Mouse (Mus musculus) layer of hippocampus, postnatal 36 days (tissue): ENCODE results near the gene Nprl2. TPM values are rescaled to one million over a fixed set of nuclear protein-coding genes. Genes with fewer than 3 reads are reported as not detected.

ENCODE experiments used
- DNase-seq, 2 experiments: peaks; one replicate each; pipeline ENCODE4 v3.0.0; 2022
- total RNA-seq, 2 experiments: library from RNA; stranded (reverse); gene quantifications; 2 replicates each; pipeline ENCODE4 v1.2.3; 2021

Gene Nprl2
- 10 to 100 TPM; 39.7 to 47.9 TPM for total RNA-seq

- peak; percentile 95 to 96 for DNase-seq
These were observed at the start of gene Nprl2, which contains the start of gene Cyb561d2 for GRCm38 (mm10) chr9:107541474-107542351. TSS of gene Nprl2 (plus strand) at chr9:107542226. TSS of gene Cyb561d2 (minus strand) at chr9:107542193.

DNA sequence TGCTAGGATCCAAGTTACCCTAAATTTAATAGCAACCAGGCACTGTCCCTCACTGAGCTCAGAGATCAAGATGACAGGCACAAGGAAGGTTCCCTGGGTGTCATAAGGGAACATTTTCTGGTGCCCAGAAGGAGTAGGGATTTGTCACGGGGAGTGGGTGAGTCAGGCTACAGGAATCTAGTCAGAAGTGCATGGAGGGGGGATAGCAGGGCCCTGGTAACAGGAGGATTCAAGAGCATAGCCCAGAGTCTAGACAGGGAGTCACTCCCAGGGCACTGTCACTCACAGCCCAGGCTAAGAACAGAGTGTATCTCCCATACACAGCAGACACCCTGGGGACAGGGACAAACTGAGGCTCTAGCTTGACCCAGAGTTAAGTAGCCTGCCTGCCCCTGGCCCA, 48.5 kb upstream of the Nprl2 start:
- DNase-seq = no peak

GRCm38 (mm10) chr9:107494238-107494637, 47.8 kb upstream of the Nprl2 start:
- no peak for DNase-seq

GRCm38 (mm10) chr9:107496359-107496758, 45.7 kb upstream of the Nprl2 start:
- DNase-seq = no peak

DNA sequence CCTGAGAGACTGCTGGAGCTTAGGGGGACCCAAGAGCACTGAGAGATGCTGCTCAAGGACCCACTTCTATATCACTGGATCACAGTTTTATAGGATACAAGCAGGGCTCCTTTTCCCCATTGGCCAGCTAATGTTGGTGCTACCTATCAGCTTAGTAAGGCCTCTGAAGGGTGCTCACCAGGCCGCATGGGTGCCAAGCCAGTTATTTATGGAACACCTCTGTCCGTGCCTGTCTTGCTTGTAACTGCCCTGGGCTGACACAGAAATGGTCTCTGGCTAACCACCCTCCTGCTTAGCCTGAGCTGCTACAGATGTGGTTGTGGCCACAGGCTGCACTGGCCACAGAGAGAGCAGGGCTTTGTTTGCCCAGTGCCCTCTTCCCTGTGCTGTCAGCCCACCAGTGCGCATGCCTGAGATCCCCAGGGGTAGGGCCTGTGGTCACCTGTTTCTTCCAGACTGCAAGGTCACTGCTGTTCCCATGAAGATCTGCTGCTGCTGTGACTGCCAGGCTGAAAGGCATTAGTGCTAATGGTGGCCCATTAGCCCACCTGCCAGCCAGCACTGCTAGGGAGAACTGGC, 41.2 kb upstream of the Nprl2 start:
- no peak for DNase-seq

DNA sequence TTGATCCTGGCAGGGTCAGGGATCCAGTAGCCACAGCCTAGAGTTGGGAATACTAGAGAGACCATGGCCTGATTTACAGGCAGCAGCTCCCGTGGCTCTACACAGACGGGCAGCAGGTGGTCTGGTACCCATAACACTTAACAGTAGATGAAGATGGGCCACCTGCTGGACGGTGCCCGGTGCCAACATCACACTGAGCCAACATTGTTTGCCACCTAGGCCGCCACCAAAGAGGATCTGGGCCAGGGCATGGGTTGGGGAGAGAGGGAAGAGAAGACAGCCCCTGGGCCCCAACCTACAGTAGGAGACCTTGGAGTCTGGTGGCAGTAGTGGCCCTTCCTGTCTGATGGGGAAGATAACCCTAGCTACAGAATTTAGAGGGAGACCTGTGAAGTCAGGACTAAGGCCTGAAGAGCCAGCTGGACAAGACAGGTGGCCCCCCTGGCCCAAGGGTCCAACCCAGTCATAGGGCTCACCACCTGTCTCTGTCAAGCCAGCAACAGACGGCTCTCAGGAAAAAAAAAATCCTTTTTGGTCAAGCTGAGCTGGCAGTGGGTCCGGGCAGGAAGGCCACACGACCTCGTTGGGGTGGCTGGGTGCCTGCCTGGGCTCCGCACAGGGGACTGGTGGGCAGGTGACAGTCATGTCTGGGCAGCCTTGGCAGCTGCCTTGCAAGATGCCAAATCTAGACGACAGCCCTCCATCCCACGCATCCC, 39.7 kb upstream of the Nprl2 start:
- DNase-seq = no peak

DNA sequence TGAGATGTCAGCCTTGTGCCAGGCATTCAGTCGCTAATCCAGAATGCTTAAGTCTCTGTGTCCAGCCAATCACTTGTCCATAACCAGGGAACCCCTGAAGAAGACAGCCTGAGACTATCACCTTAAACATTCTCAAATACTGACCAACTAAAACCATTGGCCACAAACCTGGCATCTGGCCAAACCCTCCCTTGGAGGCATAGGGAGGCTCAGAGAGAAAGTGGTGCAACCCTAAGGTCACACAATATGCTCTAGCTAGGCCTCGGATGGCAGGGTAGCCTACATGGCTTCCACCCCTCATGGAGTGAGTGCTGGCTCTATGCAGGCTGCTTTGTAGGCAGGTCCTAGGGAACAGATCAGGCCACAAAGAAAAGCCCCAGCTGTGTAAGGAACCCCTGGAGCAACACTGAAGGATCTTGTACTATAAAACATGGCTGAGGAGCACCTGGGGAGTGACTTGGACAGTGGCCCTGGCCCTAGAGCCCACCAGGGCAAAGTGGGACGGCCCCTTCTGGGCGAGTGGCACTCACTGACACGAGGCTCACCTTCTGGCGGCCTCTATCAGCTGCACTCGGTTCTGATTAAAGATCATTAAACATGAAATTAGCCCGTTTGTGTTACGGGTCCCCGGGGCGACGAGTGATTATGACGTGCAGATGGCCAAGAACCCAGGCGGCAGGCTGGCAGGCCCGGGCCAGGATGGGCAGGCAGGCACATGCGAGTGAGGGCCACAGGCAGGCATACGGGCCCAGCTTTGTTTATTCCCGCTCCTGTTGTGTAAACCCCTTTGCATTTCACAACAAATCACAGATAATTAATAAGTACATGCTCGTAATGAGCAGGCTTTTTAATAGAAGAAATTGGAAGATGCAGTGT, 37.1 kb upstream of the Nprl2 start:
- no peak for DNase-seq

DNA sequence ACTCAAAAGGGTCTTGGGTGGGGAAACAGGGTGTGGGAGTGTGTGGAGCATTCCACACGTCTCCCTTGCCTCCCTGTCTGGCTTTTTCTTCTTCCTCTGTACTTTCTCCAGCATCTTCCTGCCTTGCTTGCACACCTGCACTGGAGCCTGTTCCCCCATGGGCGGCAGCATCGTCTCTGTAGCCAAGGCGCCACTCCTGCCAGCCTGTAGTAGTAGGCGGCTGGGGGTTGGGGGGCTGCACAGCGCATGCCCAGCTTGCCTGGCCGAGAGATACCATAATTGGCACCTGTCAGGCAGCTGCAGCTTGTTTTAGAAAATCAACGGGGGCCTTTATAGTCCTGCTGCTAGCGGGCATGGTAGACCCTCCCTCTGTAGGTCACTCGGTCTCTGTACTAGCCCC, 33.8 kb upstream of the Nprl2 start:
- DNase-seq = peak; percentile 53 to 66

DNA sequence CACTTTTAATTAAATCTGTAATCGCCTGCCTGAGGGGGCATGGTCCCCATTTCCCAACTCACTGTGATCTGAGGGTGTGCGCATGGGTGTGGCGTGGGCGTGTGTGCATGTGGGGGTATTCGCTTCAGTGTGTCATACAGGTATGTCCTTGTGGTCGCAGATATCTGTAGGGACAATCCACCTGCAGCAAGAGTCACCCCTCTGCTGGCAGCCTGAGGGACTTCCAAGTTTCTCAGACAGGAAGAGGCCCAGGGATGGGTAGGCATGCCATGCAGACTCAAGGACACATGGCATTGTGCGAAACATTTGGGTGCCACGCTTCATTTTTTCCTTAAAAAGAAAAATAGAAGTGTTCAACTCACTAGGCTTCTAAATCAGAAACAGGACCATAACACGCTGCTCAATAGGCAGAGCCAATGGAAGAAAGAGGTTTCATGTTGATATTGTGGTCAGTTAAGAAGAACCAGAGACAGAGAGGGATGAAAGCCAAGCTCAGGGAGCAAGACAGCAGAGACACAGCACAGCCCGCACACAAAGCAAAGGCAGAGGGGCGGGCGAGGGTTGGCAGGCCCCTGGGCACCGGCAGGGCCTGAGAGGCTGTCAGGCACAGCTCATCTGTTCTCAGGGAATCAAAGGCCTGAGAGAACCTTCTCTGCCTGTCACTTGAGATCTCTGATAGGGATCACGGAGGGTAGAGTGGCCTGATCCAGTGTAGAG, 31.5 kb upstream of the Nprl2 start:
- DNase-seq = no peak

DNA sequence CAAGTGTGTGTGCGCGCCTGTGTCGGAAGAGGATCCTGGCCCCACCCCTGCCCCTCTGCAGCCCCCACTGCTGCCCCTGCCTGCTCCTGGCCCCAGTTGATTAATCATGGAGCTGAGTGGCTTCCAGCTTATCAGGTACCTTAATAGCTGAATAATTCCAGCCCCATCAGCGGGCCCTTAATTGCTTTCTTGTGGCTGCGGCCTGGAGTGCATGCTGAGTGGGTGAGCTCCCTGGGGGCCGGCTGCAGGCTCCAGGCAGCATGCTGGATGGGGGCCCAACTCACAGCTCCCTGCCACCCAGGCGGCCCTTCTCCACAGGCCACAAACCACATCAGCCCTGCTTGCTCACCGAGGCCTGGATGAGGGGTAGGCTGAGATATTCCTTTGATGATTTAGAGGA, 30.6 kb upstream of the Nprl2 start:
- DNase-seq = no peak

DNA sequence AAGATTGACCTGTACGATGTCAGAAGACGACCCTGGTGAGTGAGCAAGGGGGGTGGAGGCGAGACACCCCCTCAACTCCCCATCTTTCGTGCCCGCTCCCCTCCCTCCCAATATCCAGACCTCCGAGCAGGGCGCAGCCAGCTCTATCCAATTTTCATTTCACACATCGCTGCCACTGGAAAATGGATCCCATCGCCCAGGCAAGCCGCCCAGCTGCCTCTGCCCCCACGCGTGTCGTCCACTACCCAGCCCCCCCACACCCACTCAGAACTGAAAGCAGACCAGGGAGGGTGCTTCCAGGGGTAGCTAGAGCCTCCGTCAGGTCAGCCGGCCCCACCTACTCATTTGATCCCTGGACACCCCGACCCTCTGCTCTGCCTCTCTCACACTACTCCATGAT, 29.7 kb upstream of the Nprl2 start:
- no peak for DNase-seq

DNA sequence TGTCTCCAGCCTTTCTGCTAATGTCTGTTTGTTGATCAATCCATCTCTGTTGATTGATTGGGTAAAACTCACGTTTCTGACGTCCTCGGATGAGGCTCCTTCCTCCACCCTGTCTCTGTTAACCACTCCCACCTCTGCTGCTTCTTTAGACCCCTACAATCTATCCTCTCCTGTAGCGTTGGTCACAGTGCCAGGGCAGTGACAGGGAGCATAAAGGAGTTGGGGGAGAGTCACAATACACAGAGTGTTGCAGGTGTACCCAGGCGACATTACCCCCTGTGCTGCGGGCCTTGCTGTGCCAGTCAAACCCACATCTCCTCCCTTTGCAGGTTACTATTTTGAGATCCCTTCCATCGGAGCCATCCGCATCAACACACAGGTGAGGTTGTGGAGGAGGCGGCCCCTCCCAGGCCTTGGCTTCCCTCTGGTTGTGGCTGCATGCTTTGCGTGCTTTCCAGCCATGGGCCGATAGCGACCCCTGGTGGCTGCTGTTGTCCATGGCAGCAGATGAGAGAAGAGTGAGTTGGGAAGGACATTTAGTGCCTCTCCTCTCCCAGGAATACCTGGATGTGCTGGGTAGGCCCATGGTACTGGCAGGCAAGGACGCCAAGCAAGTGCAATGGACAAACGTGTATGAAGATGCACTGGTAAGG, 27.6 kb upstream of the Nprl2 start:
- peak; percentile 83 to 84 for DNase-seq

- no peak for DNase-seq
These were observed 21.7 kb upstream of the Nprl2 start for GRCm38 (mm10) chr9:107520331-107520730.

DNA sequence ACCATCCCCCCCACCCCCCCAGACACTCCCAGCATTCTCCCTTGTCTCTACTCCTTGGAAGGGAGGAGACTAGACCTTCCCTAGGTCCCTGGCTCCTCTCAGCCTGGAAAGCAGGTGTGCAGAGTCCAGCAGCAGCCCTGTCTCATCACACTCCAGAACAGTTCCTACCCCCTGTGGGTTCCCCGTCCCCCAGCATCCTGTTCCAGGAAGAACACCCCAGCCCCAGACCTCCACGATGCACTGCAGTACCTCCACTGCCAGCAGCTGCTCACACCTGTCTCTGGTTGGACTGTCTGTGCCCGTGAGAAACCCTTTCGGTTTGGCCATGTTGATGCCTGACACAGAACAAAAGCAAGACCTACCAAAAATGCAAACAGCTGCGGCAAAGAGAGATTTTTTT, 20.8 kb upstream of the Nprl2 start:
- DNase-seq = no peak

GRCm38 (mm10) chr9:107521711-107522399, 20.2 kb upstream of the Nprl2 start:
- DNase-seq = no peak

DNA sequence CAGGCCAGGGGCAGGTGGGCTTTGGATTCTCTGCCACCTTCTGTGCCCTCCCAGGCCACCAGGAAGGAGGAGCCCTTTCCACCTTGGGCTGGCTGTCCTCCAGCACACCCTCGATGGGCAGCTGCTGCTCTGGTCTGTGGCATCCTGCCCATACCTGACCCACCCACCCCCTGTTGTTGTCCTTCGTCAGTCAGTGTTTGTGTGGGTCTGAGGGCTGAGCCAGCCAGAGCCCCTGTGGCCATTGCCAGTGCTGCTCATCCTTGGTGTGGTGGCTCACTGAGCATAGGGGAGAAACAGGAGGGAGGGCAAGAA, 19.7 kb upstream of the Nprl2 start:
- DNase-seq = no peak

DNA sequence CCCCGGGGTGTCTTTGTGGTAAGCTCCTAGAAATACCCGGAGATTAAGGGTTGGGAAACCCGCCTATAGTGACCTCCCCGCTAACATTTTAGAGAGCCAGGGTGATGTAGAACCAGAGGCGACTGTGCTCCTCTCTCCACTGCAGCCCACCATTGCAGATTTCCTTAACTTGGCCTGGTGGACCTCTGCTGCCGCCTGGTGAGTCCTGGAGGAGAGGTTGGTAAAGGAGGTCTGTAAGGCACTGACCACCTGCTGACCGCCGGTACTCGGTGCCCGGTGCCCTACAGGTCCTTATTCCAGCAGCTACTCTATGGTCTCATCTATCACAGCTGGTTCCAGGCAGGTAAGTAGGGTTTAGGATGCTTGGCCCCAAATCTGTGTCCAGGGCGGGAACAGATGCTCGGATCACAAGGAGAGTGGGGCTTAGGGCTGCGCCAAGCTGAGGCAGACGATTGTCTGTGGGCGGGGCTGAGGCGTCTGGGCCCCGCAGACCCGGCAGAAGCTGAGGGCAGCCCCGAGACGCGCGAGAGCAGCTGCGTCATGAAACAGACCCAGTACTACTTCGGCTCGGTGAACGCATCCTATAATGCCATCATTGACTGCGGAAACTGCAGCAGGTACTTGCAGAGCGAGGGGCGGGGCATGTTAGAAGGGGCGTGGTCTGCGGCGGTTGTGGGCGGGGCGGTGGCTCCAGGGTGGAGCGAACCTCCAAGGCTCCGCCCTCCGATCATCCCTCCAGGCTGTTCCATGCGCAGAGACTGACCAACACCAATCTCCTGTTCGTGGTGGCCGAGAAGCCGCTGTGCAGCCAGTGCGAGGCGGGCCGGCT, 15.6 kb upstream of the Nprl2 start:
- peak; percentile 46 to 66 for DNase-seq

- peak; percentile 92 to 95 for DNase-seq
These were observed 8.1 kb upstream of the Nprl2 start, which contains the start of gene Tmem115 for GRCm38 (mm10) chr9:107533791-107534407. TSS of gene Tmem115 (plus strand) at chr9:107533945.
